Mouse (Mus musculus) brain, embryonic 14.5 days (tissue): ENCODE measurements around the gene Prkacb. TPM values are rescaled to one million over a fixed set of nuclear protein-coding genes. Genes with fewer than 3 reads are reported as not detected.

ENCODE experiments used
- DNase-seq: peaks from one replicate; pipeline ENCODE4 v3.0.0-alpha.2; 2011; ENCODE audit warnings: low read depth
- CTCF ChIP-seq: fragments of 200-500 bp; IDR thresholded peaks from 2 replicates; pipeline ENCODE4 v1.5.1; 2012; ENCODE audit warnings: inconsistent platforms, mild to moderate bottlenecking, moderate library complexity, borderline replicate concordance; ENCODE audit not compliant: insufficient read depth, insufficient read length; ENCODE audit errors: extremely low read depth
- POLR2A ChIP-seq: fragments of 200-500 bp; IDR thresholded peaks from 2 replicates; pipeline ENCODE4 v1.6.1; 2012; ENCODE audit warnings: mild to moderate bottlenecking, inconsistent platforms, borderline replicate concordance; ENCODE audit not compliant: poor library complexity, insufficient read depth, insufficient read length, severe bottlenecking; ENCODE audit errors: extremely low read depth
- polyA plus RNA-seq: library from polyadenylated mRNA; depleted of rRNA; stranded (reverse); fragments of >200 nt; gene quantifications from 2 replicates; pipeline ENCODE4 v1.2.3, GENCODE M21; 2012

Gene Prkacb
- polyA plus RNA-seq, 1 experiment: 129 TPM

DNA sequence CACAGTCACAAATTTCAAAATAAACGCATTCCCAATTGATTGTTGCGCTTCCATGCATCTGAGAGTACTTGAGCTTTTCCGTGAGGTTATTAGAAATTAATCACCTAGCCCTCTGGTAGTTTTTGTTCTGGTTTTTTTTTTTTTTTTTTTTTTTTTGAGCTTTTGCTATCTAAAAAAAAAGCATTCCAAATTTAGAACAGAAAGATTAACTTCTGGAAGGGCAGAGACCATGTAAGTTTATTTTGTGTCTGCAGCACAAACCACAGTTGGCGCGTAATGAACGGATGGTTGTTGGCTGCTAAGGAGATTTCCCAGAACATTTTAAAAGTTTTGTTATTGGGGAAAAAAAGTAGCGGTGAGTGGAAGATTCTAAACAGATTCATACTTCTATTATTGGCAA, 834 bp upstream of the Prkacb start:
- no peak for TF ChIP-seq POLR2A
- no peak for TF ChIP-seq CTCF
- DNase-seq: no peak

DNA sequence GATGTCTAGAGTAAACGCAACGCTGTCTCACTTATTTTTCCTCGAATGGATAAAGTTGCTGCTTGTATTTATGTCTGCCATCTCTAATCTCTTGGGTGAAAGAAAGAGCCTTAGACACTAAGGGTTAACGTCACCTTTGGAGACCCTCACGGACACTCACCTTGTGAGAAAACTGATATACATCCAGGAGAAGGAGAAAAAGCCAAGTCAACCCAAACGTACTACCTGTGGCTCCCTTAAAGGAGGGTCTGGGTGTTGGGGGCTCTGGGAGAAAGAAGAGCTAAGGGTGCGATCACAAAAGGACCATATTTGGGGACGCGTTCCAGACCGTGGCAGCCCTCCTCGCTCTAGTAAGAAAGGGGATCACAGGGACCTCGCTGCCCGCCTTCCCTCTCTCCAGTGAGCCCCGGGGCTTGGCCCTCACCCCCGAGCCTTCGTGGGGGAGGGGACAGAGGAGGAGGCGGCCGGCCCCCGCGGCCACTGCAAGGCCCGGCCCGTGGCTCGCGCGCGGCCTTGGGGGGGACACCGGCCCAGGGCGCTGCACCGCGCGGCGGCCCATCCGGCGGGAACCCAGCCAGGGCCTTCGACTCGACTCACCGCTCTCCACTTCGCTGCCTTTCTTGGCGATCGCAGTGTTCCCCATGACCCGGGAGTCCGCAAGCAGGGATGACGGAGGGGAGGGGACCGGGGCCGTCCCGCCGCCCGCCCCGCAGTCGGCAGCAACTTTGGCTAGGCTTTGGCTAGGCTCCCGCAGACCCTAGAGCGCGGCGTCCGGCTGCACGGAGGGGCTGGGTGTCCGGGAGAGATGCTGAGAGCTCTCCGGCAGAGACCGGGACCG, 530 bp downstream of the Prkacb start:
- TF ChIP-seq CTCF (no peak), POLR2A (no peak)
- DNase-seq: no peak

GRCm38 (mm10) chr3:146793554-146794257, 19.1 kb downstream of the Prkacb start:
- no peak for TF ChIP-seq POLR2A
- no peak for TF ChIP-seq CTCF
- no peak for DNase-seq

- peak; percentile 46 for DNase-seq
These were observed 20.5 kb downstream of the Prkacb start for GRCm38 (mm10) chr3:146792144-146792748.

GRCm38 (mm10) chr3:146784233-146784632, 28.6 kb downstream of the Prkacb start:
- no peak for TF ChIP-seq CTCF
- TF ChIP-seq POLR2A: no peak

More at GRCm38 (mm10) chr3:146792144-146792748, 20.5 kb downstream of the Prkacb start:
- TF ChIP-seq POLR2A: no peak
- no peak for TF ChIP-seq CTCF

GRCm38 (mm10) chr3:146783645-146784225, 29.1 kb downstream of the Prkacb start:
- peak; percentile 55; the same call in 1 of the 2 replicates for TF ChIP-seq CTCF
- no peak for TF ChIP-seq POLR2A
- peak; percentile 77 for DNase-seq

More at GRCm38 (mm10) chr3:146784233-146784632, 28.6 kb downstream of the Prkacb start:
- DNase-seq: no peak

GRCm38 (mm10) chr3:146782548-146782947, 30.2 kb downstream of the Prkacb start:
- peak; percentile 43 for DNase-seq
- TF ChIP-seq CTCF: peak; percentile 20; the same call in 1 of the 2 replicates
- TF ChIP-seq POLR2A: no peak

GRCm38 (mm10) chr3:146781131-146781530, 31.7 kb downstream of the Prkacb start:
- peak; percentile 48 for DNase-seq
- TF ChIP-seq POLR2A (no peak), CTCF (no peak)

GRCm38 (mm10) chr3:146780241-146780640, 32.5 kb downstream of the Prkacb start:
- TF ChIP-seq CTCF (no peak), POLR2A (no peak)
- DNase-seq: no peak

DNA sequence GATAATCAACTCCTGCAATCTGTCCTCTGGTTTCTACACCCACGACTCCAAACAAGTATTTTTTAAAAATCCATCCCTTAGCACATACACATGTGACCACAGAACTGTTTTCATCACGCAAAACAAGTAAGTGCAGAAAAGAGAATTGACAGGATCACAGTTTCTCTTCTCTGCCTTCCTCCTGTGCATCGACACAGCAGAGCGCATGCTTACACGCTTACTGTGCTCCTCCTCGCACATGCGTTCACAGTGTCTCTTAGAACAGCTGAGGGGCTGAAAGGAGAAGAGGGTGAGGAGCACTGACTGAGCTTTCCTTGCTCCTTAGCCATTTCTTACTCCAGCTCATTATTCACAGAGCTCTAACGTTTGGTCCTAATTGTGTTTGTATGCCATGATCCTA, 33.9 kb downstream of the Prkacb start:
- TF ChIP-seq CTCF (no peak), POLR2A (no peak)
- DNase-seq: no peak

DNA sequence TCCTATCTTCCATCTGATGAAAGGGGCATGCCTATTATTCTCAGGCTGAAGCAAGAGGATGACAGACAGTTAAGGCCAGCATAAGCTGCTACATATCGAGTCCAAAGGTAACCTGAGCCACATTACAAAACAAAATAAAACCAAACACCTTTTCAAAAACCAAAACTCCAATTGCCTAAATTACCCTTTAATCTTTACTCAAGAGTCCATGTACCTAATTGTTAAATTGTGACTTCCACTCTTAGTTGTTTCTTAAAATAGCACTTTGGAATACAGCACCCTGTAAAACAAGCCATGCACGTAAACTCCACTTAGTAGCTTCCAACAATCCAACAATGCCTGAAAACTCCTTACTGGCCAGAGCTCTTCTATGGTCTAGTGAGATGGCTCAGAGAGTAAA, 34.3 kb downstream of the Prkacb start:
- TF ChIP-seq POLR2A: no peak
- TF ChIP-seq CTCF: no peak
- DNase-seq: no peak
